Mouse (Mus musculus): Measurements from ENCODE around the gene Cln3. TPM values are rescaled to one million over a fixed set of nuclear protein-coding genes. Genes with fewer than 3 reads are reported as not detected.

The Cln3 gene
- polyA plus RNA-seq, 1 experiment, result 4.5 TPM

DNA sequence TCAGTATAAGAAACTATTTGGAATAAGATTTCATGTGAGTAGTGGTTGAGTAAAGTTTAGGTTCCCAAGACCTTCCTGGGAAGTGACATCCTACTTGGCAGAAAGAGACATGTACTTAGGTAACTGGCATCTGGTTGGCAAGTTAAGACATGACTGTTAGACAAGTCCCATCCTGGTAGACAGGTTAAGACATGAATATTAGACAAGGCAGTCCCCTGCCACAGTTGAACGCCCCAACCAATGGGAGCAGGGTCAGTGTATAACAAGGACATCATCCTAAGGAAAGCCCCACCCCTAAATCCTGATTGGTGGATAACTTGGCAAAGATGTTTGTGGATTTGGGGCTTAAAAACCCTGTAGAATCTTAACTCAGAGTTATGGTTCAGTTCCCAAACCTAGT, 52.2 kb downstream of the Cln3 start:
- no peak overlapping the region for H3K4me3 ChIP-seq (ENCODE audit: insufficient read depth, poor library complexity, severe bottlenecking)
- H3ac ChIP-seq (ENCODE audit: control insufficient read depth, insufficient read length, low read depth), result no peak overlapping the region
- H3K79me2 ChIP-seq (ENCODE audit: control insufficient read depth, insufficient read depth), result no peaks in the 10 kb centered on the region
- H3K79me3 ChIP-seq (ENCODE audit: low read depth), result no peaks in the 10 kb centered on the region
- TF ChIP-seq MYOD1 (IDR thresholded peaks at IDR 0.05; ENCODE audit: control insufficient read depth, insufficient read length, low read depth), result no peak
- TF ChIP-seq CTCF (IDR thresholded peaks at IDR 0.05; ENCODE audit: control insufficient read depth, insufficient read depth, insufficient read length), result no peak
- TF ChIP-seq CEBPB (IDR thresholded peaks at IDR 0.05; ENCODE audit: low read depth), result no peak
- TF ChIP-seq FOSL1 (IDR thresholded peaks at IDR 0.05; ENCODE audit: insufficient read depth, low read length, poor library complexity, severe bottlenecking), result no peak
- no peak for TF ChIP-seq MAX (IDR thresholded peaks at IDR 0.05)
- TF ChIP-seq USF1 (IDR thresholded peaks at IDR 0.05; ENCODE audit: low read depth), result no peak
- no peak for TF ChIP-seq MYOG (IDR thresholded peaks at IDR 0.05; ENCODE audit: control insufficient read depth, extremely low read depth, insufficient read length)
- peaks cover 9% of the 10 kb centered on the region for H3K27me3 ChIP-seq (ENCODE audit: control insufficient read depth, insufficient read depth, insufficient read length)
- no peaks in the 10 kb centered on the region for H3K36me3 ChIP-seq (ENCODE audit: control insufficient read depth, insufficient read depth)

DNA sequence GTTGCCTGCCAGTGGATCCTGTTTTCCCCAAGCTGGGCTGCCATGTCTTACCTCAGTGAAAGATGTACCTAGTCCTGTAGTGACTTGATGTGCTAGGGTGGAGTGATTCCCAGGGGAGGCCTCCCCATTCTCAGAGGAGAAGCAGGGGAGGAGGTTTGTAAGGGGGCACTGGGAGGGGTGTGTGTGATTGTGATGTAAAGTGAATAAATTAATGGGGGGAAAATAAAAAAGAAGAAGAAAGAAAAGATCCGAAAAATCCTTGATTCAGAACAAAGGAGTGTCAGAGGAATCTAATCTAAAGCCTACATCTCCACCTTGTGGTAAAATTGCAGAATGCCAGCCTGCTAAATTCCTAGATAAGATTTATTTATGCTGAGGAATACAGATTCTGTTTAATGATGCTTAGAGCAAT, 57.4 kb downstream of the Cln3 start:
- H3K4me3 ChIP-seq (ENCODE audit: insufficient read depth, poor library complexity, severe bottlenecking), result no peak overlapping the region
- no peaks in the 10 kb centered on the region for H3K79me3 ChIP-seq (ENCODE audit: low read depth)
- H3K79me2 ChIP-seq (ENCODE audit: control insufficient read depth, insufficient read depth), result no peaks in the 10 kb centered on the region
- no peaks in the 10 kb centered on the region for H3K27me3 ChIP-seq (ENCODE audit: control insufficient read depth, insufficient read depth, insufficient read length)
- no peaks in the 10 kb centered on the region for H3K36me3 ChIP-seq (ENCODE audit: control insufficient read depth, insufficient read depth)
- no peak overlapping the region for H3ac ChIP-seq (ENCODE audit: control insufficient read depth, insufficient read length, low read depth)
- no peak for TF ChIP-seq MAX (IDR thresholded peaks at IDR 0.05)
- TF ChIP-seq CTCF (IDR thresholded peaks at IDR 0.05; ENCODE audit: control insufficient read depth, insufficient read depth, insufficient read length), result no peak

DNA sequence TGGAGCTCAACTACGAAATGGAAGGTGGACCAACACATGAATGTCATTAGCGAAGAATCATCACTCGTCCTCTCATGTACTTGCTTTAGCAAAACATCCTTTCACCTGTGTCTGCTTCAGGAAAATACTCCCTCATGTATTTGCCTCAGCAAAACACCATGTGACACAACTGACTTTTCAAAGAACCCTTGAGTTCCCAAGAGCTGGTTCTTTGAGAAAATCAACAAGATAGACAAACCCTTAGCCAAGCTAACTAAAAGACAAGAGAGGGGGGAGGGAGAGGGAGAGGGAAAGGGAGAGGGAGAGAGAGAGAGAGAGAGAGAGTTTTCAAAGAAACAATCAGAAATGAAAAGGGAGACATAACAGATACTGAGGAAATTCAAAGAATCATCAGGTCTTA, 62.3 kb downstream of the Cln3 start:
- no peaks in the 10 kb centered on the region for H3K79me2 ChIP-seq (ENCODE audit: control insufficient read depth, insufficient read depth)
- no peak overlapping the region for H3ac ChIP-seq (ENCODE audit: control insufficient read depth, insufficient read length, low read depth)
- no peak overlapping the region for H3K4me3 ChIP-seq (ENCODE audit: insufficient read depth, poor library complexity, severe bottlenecking)
- H3K36me3 ChIP-seq (ENCODE audit: control insufficient read depth, insufficient read depth), result no peaks in the 10 kb centered on the region
- H3K27me3 ChIP-seq (ENCODE audit: control insufficient read depth, insufficient read depth, insufficient read length), result peaks cover 10% of the 10 kb centered on the region
- TF ChIP-seq MAX (IDR thresholded peaks at IDR 0.05) (no peak), USF1 (IDR thresholded peaks at IDR 0.05; ENCODE audit: low read depth) (no peak), CEBPB (IDR thresholded peaks at IDR 0.05; ENCODE audit: low read depth) (no peak), MYOD1 (IDR thresholded peaks at IDR 0.05; ENCODE audit: control insufficient read depth, insufficient read length, low read depth) (no peak), FOSL1 (IDR thresholded peaks at IDR 0.05; ENCODE audit: insufficient read depth, low read length, poor library complexity, severe bottlenecking) (no peak), MYOG (IDR thresholded peaks at IDR 0.05; ENCODE audit: control insufficient read depth, extremely low read depth, insufficient read length) (no peak)
- H3K79me3 ChIP-seq (ENCODE audit: low read depth), result no peaks in the 10 kb centered on the region

Small RNA genes within 50 kb of the gene (microRNA-seq; reads per million reads assigned to microRNA genes)
- gene Mir7059 (ENCODE audit: borderline microRNAs expressed), result 0.16 reads per million

Other genes with a start within 250 kb of the Cln3 start
- gene Lat, start 216.2 kb downstream of the Cln3 start, polyA plus RNA-seq (2012; fragmentation: generic; extraction: Trizol), result 0.23 TPM
- 69.8 TPM for gene Spns1, start 208.4 kb downstream of the Cln3 start, polyA plus RNA-seq (2012; fragmentation: generic; extraction: Trizol)
- gene Nfatc2ip, start 189.1 kb downstream of the Cln3 start, polyA plus RNA-seq (2012; fragmentation: generic; extraction: Trizol), result 6.2 TPM
- not detected for gene Cd19, start 170.9 kb downstream of the Cln3 start, polyA plus RNA-seq (2012; fragmentation: generic; extraction: Trizol)
- 17.5 TPM for gene Rabep2, start 157.1 kb downstream of the Cln3 start, polyA plus RNA-seq (2012; fragmentation: generic; extraction: Trizol)
- 2.2 TPM for gene Atp2a1, start 122.7 kb downstream of the Cln3 start, polyA plus RNA-seq (2012; fragmentation: generic; extraction: Trizol)
- 36.9 TPM for gene Sh2b1, start 110.4 kb downstream of the Cln3 start, polyA plus RNA-seq (2012; fragmentation: generic; extraction: Trizol)
- gene Tufm, start 98.5 kb downstream of the Cln3 start, polyA plus RNA-seq (2012; fragmentation: generic; extraction: Trizol), result 200 TPM
- gene Atxn2l, start 82.4 kb downstream of the Cln3 start, polyA plus RNA-seq (2012; fragmentation: generic; extraction: Trizol), result 73.0 TPM
- gene Eif3c, start 19.4 kb downstream of the Cln3 start, polyA plus RNA-seq (2012; fragmentation: generic; extraction: Trizol), result 228 TPM
- 2.0 TPM for gene Apobr, start 875 bp downstream of the Cln3 start, polyA plus RNA-seq (2012; fragmentation: generic; extraction: Trizol)
- gene Il27, start 9.1 kb upstream of the Cln3 start, polyA plus RNA-seq (2012; fragmentation: generic; extraction: Trizol), result not detected
- gene Nupr1, start 45.0 kb upstream of the Cln3 start, polyA plus RNA-seq (2012; fragmentation: generic; extraction: Trizol), result 49.9 TPM
- gene Sgf29, start 63.5 kb upstream of the Cln3 start, polyA plus RNA-seq (2012; fragmentation: generic; extraction: Trizol), result 39.3 TPM
- 0.07 TPM for gene Sult1a1, start 90.6 kb upstream of the Cln3 start, polyA plus RNA-seq (2012; fragmentation: generic; extraction: Trizol)
- gene Bola2, start 109.6 kb upstream of the Cln3 start, polyA plus RNA-seq (2012; fragmentation: generic; extraction: Trizol), result 116 TPM
- 5.4 TPM for gene Slx1b, start 110.0 kb upstream of the Cln3 start, polyA plus RNA-seq (2012; fragmentation: generic; extraction: Trizol)
- 1.9 TPM for gene Coro1a, start 122.0 kb upstream of the Cln3 start, polyA plus RNA-seq (2012; fragmentation: generic; extraction: Trizol)
- gene Mapk3, start 173.8 kb upstream of the Cln3 start, polyA plus RNA-seq (2012; fragmentation: generic; extraction: Trizol), result 168 TPM
- gene Gdpd3, start 180.5 kb upstream of the Cln3 start, polyA plus RNA-seq (2012; fragmentation: generic; extraction: Trizol), result 1.7 TPM
- gene Ypel3, start 191.1 kb upstream of the Cln3 start, polyA plus RNA-seq (2012; fragmentation: generic; extraction: Trizol), result 16.6 TPM
- 0.01 TPM for gene Tbx6, start 195.7 kb upstream of the Cln3 start, polyA plus RNA-seq (2012; fragmentation: generic; extraction: Trizol)
- 189 TPM for gene Ppp4c, start 206.7 kb upstream of the Cln3 start, polyA plus RNA-seq (2012; fragmentation: generic; extraction: Trizol)
- gene Fam57b, start 211.9 kb upstream of the Cln3 start, polyA plus RNA-seq (2012; fragmentation: generic; extraction: Trizol), result 0.08 TPM
- not detected for gene 4930451I11Rik, start 245.8 kb upstream of the Cln3 start, polyA plus RNA-seq (2012; fragmentation: generic; extraction: Trizol)

Measured in C2C12 (cell line).